Mouse (Mus musculus) hindbrain, embryonic 16.5 days (tissue): ENCODE measurements around the gene Sec16b. TPM values are rescaled to one million over a fixed set of nuclear protein-coding genes. Genes with fewer than 3 reads are reported as not detected.

Experiments used
- ATAC-seq: fragments of 200-750 bp; cut with Nextera tagmentation; 2 replicates; pipeline ENCODE4 v1.8.0; 2017; ENCODE audit warnings: moderate TSS enrichment, moderate library complexity
- H3K27ac ChIP-seq: fragments of 300-500 bp; sonication (generic); 2 replicates; pipeline ENCODE4 v1.5.1; 2014; ENCODE audit warnings: low read depth, mild to moderate bottlenecking, control low read depth, low read length, moderate library complexity
- H3K27me3 ChIP-seq: fragments of 300-500 bp; sonication (generic); replicated peaks from 2 replicates; pipeline ENCODE4 v1.6.1; 2014; ENCODE audit warnings: low read length; ENCODE audit not compliant: control insufficient read depth, insufficient read depth
- H3K36me3 ChIP-seq: fragments of 300-500 bp; sonication (generic); 2 replicates; pipeline ENCODE4 v1.6.1; 2014; ENCODE audit warnings: mild to moderate bottlenecking, low read length, moderate library complexity, mixed read lengths; ENCODE audit not compliant: control insufficient read depth, insufficient read depth
- H3K4me1 ChIP-seq: fragments of 300-500 bp; sonication (generic); 2 replicates; pipeline ENCODE4 v1.6.1; 2014; ENCODE audit warnings: low read depth, low read length; ENCODE audit not compliant: control insufficient read depth, insufficient read depth
- H3K4me2 ChIP-seq: fragments of 300-500 bp; sonication (generic); 2 replicates; pipeline ENCODE4 v1.6.1; 2014; ENCODE audit warnings: mild to moderate bottlenecking, low read length, control low read depth, moderate library complexity
- H3K4me3 ChIP-seq: fragments of 300-500 bp; sonication (generic); 2 replicates; pipeline ENCODE4 v1.5.1; 2014; ENCODE audit warnings: mild to moderate bottlenecking, low read length, control low read depth, moderate library complexity
- H3K9ac ChIP-seq: fragments of 300-500 bp; sonication (generic); 2 replicates; pipeline ENCODE4 v1.6.1; 2014; ENCODE audit warnings: low read depth, mild to moderate bottlenecking, control low read depth, low read length, moderate library complexity
- H3K9me3 ChIP-seq: fragments of 300-500 bp; sonication (generic); 2 replicates; pipeline ENCODE4 v1.6.1; 2014; ENCODE audit warnings: mild to moderate bottlenecking, low read length, moderate library complexity; ENCODE audit not compliant: control insufficient read depth
- WGBS: fragments of 180-500 bp; shearing (Covaris S2); extraction: QIAGEN DNeasy Blood & Tissue Kit; methylation state at CpG from one replicate; pipeline ENCODE4 v1.1.7; 2014; 5-methylcytosine and 5-hydroxymethylcytosine counted together
- polyA plus RNA-seq: library from polyadenylated mRNA; unstranded; fragments of >200 nt; fragmentation: Nextera tagmentation; extraction: Ambion mirVana; gene quantifications from 2 replicates; pipeline ENCODE4 v1.2.1, GENCODE M21; 2015

Sec16b gene
- polyA plus RNA-seq, 1 experiment from 2014 or later: 0.46 TPM

- Histone ChIP-seq H3K9me3 (no peaks in the 10 kb centered on the region), H3K36me3 (no peaks in the 10 kb centered on the region), H3K27me3 (no peaks in the 10 kb centered on the region), H3K4me2 (no peak overlapping the region), H3K27ac (no peak overlapping the region), H3K4me3 (no peak overlapping the region), H3K4me1 (peaks cover 4% of the 10 kb centered on the region; the same call in 1 of the 2 replicates), H3K9ac (no peak overlapping the region)
- WGBS: 26% methylated on average over 4 of the region's 4 CpGs
- peak; percentile 88 for ATAC-seq
These were observed 567 bp downstream of the Sec16b start for GRCm38 (mm10) chr1:157506995-157507595.

- peak; percentile 62; the same call in 1 of the 2 replicates for ATAC-seq
- no peaks in the 10 kb centered on the region for H3K9me3 ChIP-seq
- no peaks in the 10 kb centered on the region for H3K36me3 ChIP-seq
- no peak overlapping the region for H3K4me3 ChIP-seq
- WGBS: 36% methylated on average over 5 of the region's 5 CpGs
- no peak overlapping the region for H3K4me2 ChIP-seq
- no peak overlapping the region for H3K27ac ChIP-seq
- no peaks in the 10 kb centered on the region for H3K27me3 ChIP-seq
- peaks cover 4% of the 10 kb centered on the region; the same call in 1 of the 2 replicates for H3K4me1 ChIP-seq
- H3K9ac ChIP-seq: no peak overlapping the region
These were observed 1.3 kb downstream of the Sec16b start for GRCm38 (mm10) chr1:157507814-157508213.

GRCm38 (mm10) chr1:157512690-157513448 lies 6.3 kb downstream of the Sec16b start:
- Histone ChIP-seq H3K36me3 (no peaks in the 10 kb centered on the region), H3K4me1 (peaks cover 2% of the 10 kb centered on the region; the same call in 1 of the 2 replicates), H3K27me3 (no peaks in the 10 kb centered on the region), H3K9ac (no peak overlapping the region), H3K27ac (no peak overlapping the region), H3K9me3 (no peaks in the 10 kb centered on the region), H3K4me3 (no peak overlapping the region), H3K4me2 (no peak overlapping the region)
- ATAC-seq: no peak
- WGBS: 60% methylated on average over 11 of the region's 11 CpGs

- Histone ChIP-seq H3K4me2 (no peak overlapping the region), H3K36me3 (no peaks in the 10 kb centered on the region), H3K9me3 (no peaks in the 10 kb centered on the region), H3K27me3 (no peaks in the 10 kb centered on the region), H3K4me1 (peaks cover 6% of the 10 kb centered on the region), H3K4me3 (no peak overlapping the region), H3K9ac (no peak overlapping the region), H3K27ac (no peak overlapping the region)
- ATAC-seq: no peak
- 84% methylated on average over 9 of the region's 9 CpGs for WGBS
These were observed 7.0 kb downstream of the Sec16b start for GRCm38 (mm10) chr1:157513559-157513958.

GRCm38 (mm10) chr1:157514298-157514697 lies 7.8 kb downstream of the Sec16b start:
- 70% methylated on average over 4 of the region's 4 CpGs for WGBS
- ATAC-seq: no peak
- H3K27ac ChIP-seq: no peak overlapping the region

GRCm38 (mm10) chr1:157516838-157517808 lies 10.6 kb downstream of the Sec16b start:
- no peak overlapping the region for H3K4me3 ChIP-seq
- ATAC-seq: no peak
- H3K27me3 ChIP-seq: no peaks in the 10 kb centered on the region
- H3K4me2 ChIP-seq: no peak overlapping the region
- no peaks in the 10 kb centered on the region for H3K9me3 ChIP-seq
- no peaks in the 10 kb centered on the region for H3K36me3 ChIP-seq
- no peak overlapping the region for H3K27ac ChIP-seq
- peaks cover 9% of the 10 kb centered on the region for H3K4me1 ChIP-seq
- no peak overlapping the region for H3K9ac ChIP-seq
- WGBS: 84% methylated on average over 8 of the region's 8 CpGs

More at GRCm38 (mm10) chr1:157514298-157514697, 7.8 kb downstream of the Sec16b start:
- Histone ChIP-seq H3K36me3 (no peaks in the 10 kb centered on the region), H3K9ac (no peak overlapping the region), H3K4me2 (no peak overlapping the region), H3K27me3 (no peaks in the 10 kb centered on the region), H3K9me3 (no peaks in the 10 kb centered on the region), H3K4me1 (peaks cover 9% of the 10 kb centered on the region), H3K4me3 (no peak overlapping the region)

- ATAC-seq: peak; percentile 90
- H3K4me1 ChIP-seq: peaks cover 9% of the 10 kb centered on the region
- no peak overlapping the region for H3K4me3 ChIP-seq
- H3K36me3 ChIP-seq: no peaks in the 10 kb centered on the region
- H3K4me2 ChIP-seq: no peak overlapping the region
- no peaks in the 10 kb centered on the region for H3K9me3 ChIP-seq
- no peak overlapping the region for H3K27ac ChIP-seq
- no peaks in the 10 kb centered on the region for H3K27me3 ChIP-seq
- no peak overlapping the region for H3K9ac ChIP-seq
- 22% methylated on average over 4 of the region's 4 CpGs for WGBS
These were observed 11.6 kb downstream of the Sec16b start for GRCm38 (mm10) chr1:157518111-157518523.

GRCm38 (mm10) chr1:157519396-157519795 lies 12.9 kb downstream of the Sec16b start:
- peaks cover 9% of the 10 kb centered on the region for H3K4me1 ChIP-seq
- H3K27me3 ChIP-seq: no peaks in the 10 kb centered on the region
- H3K9me3 ChIP-seq: no peaks in the 10 kb centered on the region
- no peaks in the 10 kb centered on the region for H3K36me3 ChIP-seq
- no peak overlapping the region for H3K9ac ChIP-seq
- H3K27ac ChIP-seq: no peak overlapping the region
- ATAC-seq: no peak
- H3K4me3 ChIP-seq: no peak overlapping the region
- no peak overlapping the region for H3K4me2 ChIP-seq
- 42% methylated on average over 2 of the region's 2 CpGs for WGBS
